Mouse (Mus musculus) CH12.LX (cell line): ENCODE data around the gene Phykpl. TPM values are rescaled to one million over a fixed set of nuclear protein-coding genes. Genes with fewer than 3 reads are reported as not detected.
A peak's percentile ranks its signal among the peaks of the same experiment; 100 is the strongest.

Experiments
- DNase-seq: peaks from one replicate; pipeline ENCODE4 v3.0.0-alpha.2; 2013; ENCODE audit errors: extremely low read depth
- H3K27ac ChIP-seq: 2 replicates; pipeline ENCODE4 v1.5.1; 2012; ENCODE audit warnings: low read depth, mild to moderate bottlenecking, control low read depth, moderate library complexity; ENCODE audit not compliant: insufficient read depth
- H3K27me3 ChIP-seq: replicated peaks from 2 replicates; pipeline ENCODE3; 2012; ENCODE audit warnings: inconsistent platforms
- H3K36me3 ChIP-seq, 2 experiments: replicated peaks in 1 of 2; 2 replicates each; pipeline versions ENCODE3 to v1.6.1; 2012; ENCODE audit warnings: inconsistent platforms in 1 of 2, low read length in 1 of 2, mild to moderate bottlenecking in 1 of 2, mixed read lengths in 1 of 2, moderate library complexity in 1 of 2; ENCODE audit not compliant: control insufficient read depth in 1 of 2, insufficient read depth in 1 of 2
- H3K4me1 ChIP-seq, 2 experiments: 2 replicates each; pipeline ENCODE4 v1.6.1; 2012; ENCODE audit warnings: inconsistent platforms in 1 of 2, moderate library complexity in 1 of 2; ENCODE audit not compliant: insufficient read depth in 2 of 2, control insufficient read depth in 1 of 2
- H3K4me2 ChIP-seq: 2 replicates; pipeline ENCODE4 v1.6.1; 2012; ENCODE audit warnings: low read depth, mild to moderate bottlenecking, control low read depth; ENCODE audit not compliant: poor library complexity, insufficient read depth, severe bottlenecking
- H3K4me3 ChIP-seq, 3 experiments: fragments of 150-350 bp in 1 of 3; sonication (generic) in 1 of 3; replicated peaks in 1 of 3; 2 replicates each; pipeline versions ENCODE3 to v1.5.1; 2011 to 2012; ENCODE audit warnings: low read depth in 2 of 3, low read length in 2 of 3, mild to moderate bottlenecking in 2 of 3, moderate library complexity in 2 of 3, control low read depth in 1 of 3, improper control_type of control experiment in 1 of 3, inconsistent platforms in 1 of 3, mixed read lengths in 1 of 3; ENCODE audit not compliant: poor library complexity in 1 of 3
- H3K79me2 ChIP-seq: replicated peaks from 2 replicates; pipeline ENCODE4 v1.6.1; 2012; ENCODE audit warnings: mild to moderate bottlenecking, moderate library complexity; ENCODE audit not compliant: control insufficient read depth, poor library complexity, insufficient read depth, severe bottlenecking; ENCODE audit errors: extremely low read depth
- H3K9ac ChIP-seq: 2 replicates; pipeline ENCODE4 v1.6.1; 2012; ENCODE audit warnings: low read depth, mild to moderate bottlenecking, control low read depth, moderate library complexity; ENCODE audit not compliant: insufficient read depth
- H3K9me3 ChIP-seq: replicated peaks from 2 replicates; pipeline ENCODE3; 2012; ENCODE audit warnings: low read length, inconsistent platforms, mixed read lengths
- BHLHE40 ChIP-seq: IDR thresholded peaks from 2 replicates; pipeline ENCODE4 v1.6.1; 2011; ENCODE audit warnings: mild to moderate bottlenecking, low read depth, low read length, improper control_type of control experiment
- CHD1 ChIP-seq: IDR thresholded peaks from 2 replicates; pipeline ENCODE4 v1.6.1; 2012; ENCODE audit warnings: low read depth, low read length, improper control_type of control experiment, inconsistent platforms
- CHD2 ChIP-seq: IDR thresholded peaks from 2 replicates; pipeline ENCODE4 v1.6.1; 2011; ENCODE audit warnings: low read length, improper control_type of control experiment
- CTCF ChIP-seq, 2 experiments: IDR thresholded peaks in 1 of 2; conservative IDR thresholded peaks in 1 of 2; 2 replicates each; pipeline ENCODE4 v1.5.1; 2011 to 2012; ENCODE audit warnings: low read depth in 2 of 2, low read length in 2 of 2, improper control_type of control experiment in 1 of 2, inconsistent platforms in 1 of 2, mild to moderate bottlenecking in 1 of 2, moderate library complexity in 1 of 2
- E2F4 ChIP-seq: IDR thresholded peaks from 2 replicates; pipeline ENCODE4 v1.6.1; 2011; ENCODE audit warnings: low read depth, low read length, improper control_type of control experiment; ENCODE audit not compliant: insufficient replicate concordance
- ELF1 ChIP-seq: IDR thresholded peaks from 2 replicates; pipeline ENCODE4 v1.6.1; 2014; ENCODE audit warnings: low read depth, mild to moderate bottlenecking, inconsistent platforms, low read length, improper control_type of control experiment
- EP300 ChIP-seq: IDR thresholded peaks from 2 replicates; pipeline ENCODE4 v1.6.1; 2011; ENCODE audit warnings: low read length, improper control_type of control experiment
- ETS1 ChIP-seq: conservative IDR thresholded peaks from 2 replicates; pipeline ENCODE4 v1.6.1; 2012; ENCODE audit warnings: low read depth, mild to moderate bottlenecking, inconsistent platforms, low read length, improper control_type of control experiment, moderate library complexity
- GABPA ChIP-seq: IDR thresholded peaks from 2 replicates; pipeline ENCODE4 v1.6.1; 2012; ENCODE audit warnings: low read depth, low read length, improper control_type of control experiment, inconsistent platforms; ENCODE audit not compliant: insufficient replicate concordance
- HCFC1 ChIP-seq: IDR thresholded peaks from 2 replicates; pipeline ENCODE4 v1.6.1; 2012; ENCODE audit warnings: low read depth, mild to moderate bottlenecking, inconsistent platforms, low read length, improper control_type of control experiment
- IRF4 ChIP-seq: IDR thresholded peaks from 2 replicates; pipeline ENCODE4 v1.6.1; 2014; ENCODE audit warnings: low read depth, mild to moderate bottlenecking, inconsistent platforms, low read length, improper control_type of control experiment
- JUN ChIP-seq: IDR thresholded peaks from 2 replicates; pipeline ENCODE4 v1.6.1; 2011; ENCODE audit warnings: low read depth, mild to moderate bottlenecking, low read length, improper control_type of control experiment, moderate library complexity; ENCODE audit not compliant: insufficient read depth
- JUND ChIP-seq: conservative IDR thresholded peaks from 2 replicates; pipeline ENCODE4 v1.6.1; 2011; ENCODE audit warnings: low read depth, low read length, improper control_type of control experiment
- KAT2A ChIP-seq: IDR thresholded peaks from 2 replicates; pipeline ENCODE4 v1.6.1; 2012; ENCODE audit warnings: low read length, improper control_type of control experiment, inconsistent platforms; ENCODE audit not compliant: insufficient replicate concordance
- MAFK ChIP-seq: IDR thresholded peaks from 2 replicates; pipeline ENCODE4 v1.6.1; 2011; ENCODE audit warnings: low read length, improper control_type of control experiment; ENCODE audit not compliant: insufficient replicate concordance
- MAX ChIP-seq: IDR thresholded peaks from 2 replicates; pipeline ENCODE4 v1.6.1; 2011; ENCODE audit warnings: low read length, improper control_type of control experiment
- MAZ ChIP-seq: IDR thresholded peaks from 2 replicates; pipeline ENCODE4 v1.6.1; 2012; ENCODE audit warnings: low read depth, mild to moderate bottlenecking, inconsistent platforms, low read length, improper control_type of control experiment, moderate library complexity
- MEF2A ChIP-seq: IDR thresholded peaks from 2 replicates; pipeline ENCODE4 v1.6.1; 2014; ENCODE audit warnings: low read depth, mild to moderate bottlenecking, inconsistent platforms, low read length, improper control_type of control experiment, borderline replicate concordance
- MXI1 ChIP-seq: IDR thresholded peaks from 2 replicates; pipeline ENCODE4 v1.6.1; 2011; ENCODE audit warnings: mild to moderate bottlenecking, low read depth, low read length, improper control_type of control experiment
- MYC ChIP-seq: IDR thresholded peaks from 2 replicates; pipeline ENCODE4 v1.6.1; 2011; ENCODE audit warnings: low read depth, mild to moderate bottlenecking, improper control_type of control experiment, low read length
- NELFE ChIP-seq: IDR thresholded peaks from 2 replicates; pipeline ENCODE4 v1.6.1; 2011; ENCODE audit warnings: low read depth, low read length, improper control_type of control experiment
- NRF1 ChIP-seq: IDR thresholded peaks from 2 replicates; pipeline ENCODE4 v1.6.1; 2014; ENCODE audit warnings: low read depth, mild to moderate bottlenecking, inconsistent platforms, low read length, improper control_type of control experiment, moderate library complexity
- PAX5 ChIP-seq: IDR thresholded peaks from 2 replicates; pipeline ENCODE4 v1.6.1; 2012; ENCODE audit warnings: low read length, inconsistent platforms, mixed read lengths
- POLR2A ChIP-seq: IDR thresholded peaks from 2 replicates; pipeline ENCODE4 v1.6.1; 2011; ENCODE audit warnings: low read depth, mild to moderate bottlenecking, improper control_type of control experiment, low read length
- POLR2AphosphoS2 ChIP-seq: IDR thresholded peaks from 2 replicates; pipeline ENCODE4 v1.6.1; 2011; ENCODE audit warnings: low read depth, low read length, improper control_type of control experiment
- RAD21 ChIP-seq: IDR thresholded peaks from 2 replicates; pipeline ENCODE4 v1.6.1; 2011; ENCODE audit warnings: low read depth, mild to moderate bottlenecking, low read length, improper control_type of control experiment, moderate library complexity
- RCOR1 ChIP-seq: conservative IDR thresholded peaks from 2 replicates; pipeline ENCODE4 v1.6.1; 2012; ENCODE audit warnings: low read depth, mild to moderate bottlenecking, inconsistent platforms, low read length, improper control_type of control experiment
- SIN3A ChIP-seq: IDR thresholded peaks from 2 replicates; pipeline ENCODE4 v1.6.1; 2012; ENCODE audit warnings: low read length, improper control_type of control experiment, inconsistent platforms
- SMC3 ChIP-seq: IDR thresholded peaks from 2 replicates; pipeline ENCODE4 v1.6.1; 2011; ENCODE audit warnings: low read depth, low read length, improper control_type of control experiment
- TBP ChIP-seq: conservative IDR thresholded peaks from 2 replicates; pipeline ENCODE4 v1.6.1; 2011; ENCODE audit warnings: low read depth, low read length, improper control_type of control experiment
- TCF12 ChIP-seq: IDR thresholded peaks from 2 replicates; pipeline ENCODE4 v1.6.1; 2014; ENCODE audit warnings: low read depth, mild to moderate bottlenecking, inconsistent platforms, low read length, improper control_type of control experiment
- UBTF ChIP-seq: IDR thresholded peaks from 2 replicates; pipeline ENCODE4 v1.6.1; 2012; ENCODE audit warnings: low read depth, mild to moderate bottlenecking, inconsistent platforms, low read length, improper control_type of control experiment, moderate library complexity
- USF1 ChIP-seq: IDR thresholded peaks from 2 replicates; pipeline ENCODE4 v1.6.1; 2014; ENCODE audit warnings: low read depth, mild to moderate bottlenecking, inconsistent platforms, low read length, improper control_type of control experiment
- USF2 ChIP-seq: conservative IDR thresholded peaks from 2 replicates; pipeline ENCODE4 v1.6.1; 2011; ENCODE audit warnings: low read depth, low read length, improper control_type of control experiment
- ZC3H11A ChIP-seq: IDR thresholded peaks from 2 replicates; pipeline ENCODE4 v1.6.1; 2012; ENCODE audit warnings: low read depth, mild to moderate bottlenecking, inconsistent platforms, low read length, improper control_type of control experiment
- ZKSCAN1 ChIP-seq: IDR thresholded peaks from 2 replicates; pipeline ENCODE4 v1.6.1; 2012; ENCODE audit warnings: low read depth, inconsistent platforms, low read length, improper control_type of control experiment, borderline replicate concordance
- ZMIZ1 ChIP-seq: IDR thresholded peaks from 2 replicates; pipeline ENCODE4 v1.6.1; 2012; ENCODE audit warnings: low read depth, mild to moderate bottlenecking, inconsistent platforms, low read length, improper control_type of control experiment
- ZNF384 ChIP-seq: IDR thresholded peaks from 2 replicates; pipeline ENCODE4 v1.6.1; 2012; ENCODE audit warnings: low read depth, low read length, improper control_type of control experiment, inconsistent platforms
- dilution Hi-C: fragments of 300-500 bp; cut with MboI; formaldehyde crosslinking; loops from 2 replicates; pipeline ENCODE4 v1.14.3; 2020; ENCODE audit warnings: low sequenced_read_pairs; ENCODE audit not compliant: extremely low pct_unique_long_range_greater_than_20kb, extremely low pct_ligation_motif_present
- in situ Hi-C: fragments of 300-500 bp; cut with MboI; formaldehyde crosslinking; loops from 3 replicates; pipeline ENCODE4 v1.14.3; 2019; ENCODE audit warnings: low sequenced_read_pairs, low pct_ligation_motif_present, low pct_unique_long_range_greater_than_20kb, mixed read lengths
- polyA plus RNA-seq: library from polyadenylated mRNA; unstranded; fragments of >175 nt; gene quantifications from 2 replicates; pipeline ENCODE4 v1.2.1, GENCODE M21; 2012; ENCODE audit warnings: low read depth; ENCODE audit not compliant: insufficient read length
- total RNA-seq, 2 experiments: library from RNA; depleted of rRNA; stranded (reverse); fragments of 300-350 nt in 1 of 2; fragments of >200 nt in 1 of 2; gene quantifications; 2 replicates each; pipeline ENCODE4 v1.2.3; 2012 to 2014

Phykpl gene
- total and polyA plus RNA-seq, 3 experiments = 25.2 to 44.0 (median 30.9) TPM

GRCm38 (mm10) chr11:51606447-51607095 lies 22.0 kb downstream of the Phykpl start, which contains the start of gene Hnrnpab:
Hnrnpab (minus strand) TSS chr11:51606847.
- Histone ChIP-seq H3K4me2 (peak within 1 kb of the TSS; percentile 95), H3K4me1 (peaks cover 5 to 49% of the 10 kb centered on the region in 2 experiments), H3K4me3 (peak within 1 kb of the TSS; percentile 88 to 99 (median 97)), H3K79me2 (peaks cover 50% of the 10 kb centered on the region), H3K27me3 (no peaks in the 10 kb centered on the region), H3K9ac (peak within 1 kb of the TSS; percentile 97), H3K36me3 (peaks cover 37 to 43% of the 10 kb centered on the region in 2 experiments), H3K9me3 (no peaks in the 10 kb centered on the region), H3K27ac (peak within 1 kb of the TSS; percentile 79)
- no peak for TF ChIP-seq MAFK
- TF ChIP-seq ETS1 = no peak
- TF ChIP-seq KAT2A = peak; percentile 91
- TF ChIP-seq SIN3A = peak; percentile 93
- TF ChIP-seq CHD2 = peak; percentile 97
- no peak for TF ChIP-seq IRF4
- no peak for TF ChIP-seq PAX5
- peak; percentile 100 for TF ChIP-seq NELFE
- TF ChIP-seq JUN = no peak
- no peak for TF ChIP-seq USF1
- peak; percentile 84 for TF ChIP-seq ELF1
- TF ChIP-seq USF2 = no peak
- no peak for TF ChIP-seq JUND
- no peak; the same call in 1 of the 2 replicates for TF ChIP-seq BHLHE40
- 0 out of 2 replicates have a peak, but pooled peaks have one; percentile 8 for TF ChIP-seq MEF2A
- TF ChIP-seq TCF12 = peak; percentile 97
- TF ChIP-seq UBTF = no peak
- peak; percentile 98 for TF ChIP-seq TBP
- TF ChIP-seq MXI1 = peak; percentile 95
- peak; percentile 98 for TF ChIP-seq MYC
- no peak for TF ChIP-seq RCOR1
- TF ChIP-seq HCFC1 = peak; percentile 84
- TF ChIP-seq MAZ = no peak
- TF ChIP-seq NRF1 = peak; percentile 83
- peak; percentile 100 for TF ChIP-seq POLR2A
- no peak for TF ChIP-seq GABPA
- TF ChIP-seq ZKSCAN1 = no peak
- no peak for TF ChIP-seq CTCF (conservative IDR thresholded peaks at IDR 0.05 in 1 of 2, IDR thresholded peaks at IDR 0.05 in 1 of 2; ENCODE audit: low read depth in 2 of 2, low read length in 2 of 2)
- no peak for TF ChIP-seq RAD21
- peak; percentile 100 for TF ChIP-seq ZMIZ1
- TF ChIP-seq CHD1 = no peak
- no peak for TF ChIP-seq SMC3
- TF ChIP-seq EP300 = no peak
- TF ChIP-seq ZC3H11A = no peak
- peak; percentile 96; the same call in 1 of the 2 replicates for TF ChIP-seq E2F4
- peak; percentile 98 for TF ChIP-seq POLR2AphosphoS2
- TF ChIP-seq MAX = peak; percentile 87
- TF ChIP-seq ZNF384 = no peak
- peak; percentile 99 for DNase-seq
- dilution Hi-C loops (no loop called here), in situ Hi-C loops (no loop called here)
